Comparison of ENCODE assay signal across 8 mouse cellular contexts in the genomic region with DNA sequence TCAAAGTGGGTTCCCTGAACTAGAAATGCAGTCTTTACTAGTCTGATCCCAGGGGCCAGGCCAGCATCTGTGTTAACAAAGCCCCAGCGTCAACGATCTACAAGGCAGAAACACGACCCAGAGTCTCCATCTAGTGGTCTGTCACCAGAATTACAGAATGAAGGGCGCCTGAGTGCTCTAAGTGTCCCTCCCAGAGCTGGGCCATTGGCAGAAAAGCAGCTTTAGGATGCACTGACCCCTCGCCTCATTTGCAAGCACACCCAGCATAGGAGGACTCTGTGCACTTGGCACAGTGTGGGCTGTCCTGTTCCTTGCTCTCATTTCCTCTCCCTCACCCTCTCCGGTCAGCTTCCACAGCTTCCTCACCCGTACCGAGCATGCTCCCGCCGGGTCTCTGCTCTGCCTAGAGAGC. TPM values are rescaled to one million over a fixed set of nuclear protein-coding genes. Genes with fewer than 3 reads are reported as not detected.
DNase-seq lines count a peak whose midpoint lies in the region; ATAC-seq lines count a peak whose summit lies in the region.

No protein-coding gene starts in this region.

- no peaks in the 10 kb centered on the region for H3K27me3 ChIP-seq in intestine, embryonic 16.5 days (replicated peaks; ENCODE audit: control insufficient read depth, insufficient read depth, low read length)
- H3K27me3 ChIP-seq in midbrain, embryonic 10.5 days (ENCODE audit: low read depth, poor library complexity, severe bottlenecking): no peaks in the 10 kb centered on the region

- no peaks in the 10 kb centered on the region for H3K4me1 ChIP-seq in intestine, embryonic 16.5 days (ENCODE audit: control insufficient read depth, insufficient read depth, low read length)
- peaks cover 6% of the 10 kb centered on the region; the same call in 1 of the 2 replicates for H3K4me1 ChIP-seq in midbrain, embryonic 10.5 days

- DNase-seq in 3134 (ENCODE audit: extremely low read depth, insufficient read length, low spot score): peak; percentile 16
- peak; percentile 66 for DNase-seq in adrenal gland, adult 2 months
- DNase-seq in embryo, embryonic 11 days: peak; percentile 91
- peak; percentile 31 to 33 for DNase-seq in gastrocnemius, postnatal 36 days
- DNase-seq in left cerebral cortex, postnatal 14 days (ENCODE audit: low spot score in 2 of 2): peak; percentile 71 to 80
- peak; percentile 73 for DNase-seq in midbrain, embryonic 10.5 days (ENCODE audit: low spot score)
- peak; percentile 45 to 56 for DNase-seq in right cerebral cortex, postnatal 36 days (ENCODE audit: low spot score in 2 of 2)

- intact Hi-C loops in gastrocnemius, postnatal 36 days (cut with DNase I): loop anchor here (1.0 to 10.0 kb wide), 2 partner anchors 85 to 323 kb away; no protein-coding TSS in a partner anchor
- intact Hi-C loops in left cerebral cortex, postnatal 14 days (cut with DNase I): loop anchor here (2.0 kb wide), 2 partner anchors 85 to 169 kb away; no protein-coding TSS in a partner anchor

- 48% methylated on average over 10 of the region's 10 CpGs for WGBS in intestine, embryonic 16.5 days
- 47% methylated on average over 10 of the region's 10 CpGs for WGBS in midbrain, embryonic 10.5 days

- H3K9me3 ChIP-seq in intestine, embryonic 16.5 days (ENCODE audit: control insufficient read depth, low read length): no peaks in the 10 kb centered on the region
- H3K9me3 ChIP-seq in midbrain, embryonic 10.5 days (replicated peaks): no peaks in the 10 kb centered on the region

- H3K4me2 ChIP-seq in intestine, embryonic 16.5 days (ENCODE audit: low read depth, low read length): no peak overlapping the region

- no peaks in the 10 kb centered on the region for H3K36me3 ChIP-seq in intestine, embryonic 16.5 days (ENCODE audit: control insufficient read depth, insufficient read depth, low read length)
- H3K36me3 ChIP-seq in midbrain, embryonic 10.5 days: no peaks in the 10 kb centered on the region

- ATAC-seq in intestine, embryonic 16.5 days: peak; percentile 81

- no peak overlapping the region for H3K4me3 ChIP-seq in intestine, embryonic 16.5 days (ENCODE audit: low read length)
- H3K4me3 ChIP-seq in midbrain, embryonic 10.5 days: no peak overlapping the region

- H3K27ac ChIP-seq in intestine, embryonic 16.5 days (ENCODE audit: low read length): no peak overlapping the region
- H3K27ac ChIP-seq in midbrain, embryonic 10.5 days (replicated peaks): peak overlapping the region; percentile 53; the same call in 1 of the 2 replicates

- H3K9ac ChIP-seq in intestine, embryonic 16.5 days (ENCODE audit: low read depth, low read length): no peak overlapping the region

RNA-seq across cellular contexts. Expression of gene Csnk2a1, which starts 29.3 kb away (rescaled TPM):
- 10 to 100 TPM; 91.7 to 93.7 TPM for total RNA-seq in adrenal gland, adult 2 months (2021)
- polyA plus RNA-seq in adrenal gland, adult 2 months (2012; rRNA removed): 8.4 and 10.6 TPM in 2 replicates
- 10 to 100 TPM; 82.6 to 84.0 TPM for total RNA-seq in gastrocnemius, postnatal 36 days (2021)
- 72.6 and 81.1 TPM in 2 replicates for polyA plus RNA-seq in intestine, embryonic 16.5 days (2015; fragmentation: Nextera tagmentation; extraction: Ambion mirVana)
- total RNA-seq in left cerebral cortex, postnatal 14 days (2021): 100 to 1,000 TPM; 107 TPM
- 79.1 and 82.7 TPM in 2 replicates for polyA plus RNA-seq in midbrain, embryonic 10.5 days (2016; fragmentation: Nextera tagmentation; extraction: Ambion mirVana)

RNA-seq across cellular contexts. Expression of gene Tcf15, which starts 53.9 kb away (rescaled TPM):
- total RNA-seq in adrenal gland, adult 2 months (2021): 1 to 10 TPM; 2.8 to 5.7 TPM
- 19.0 and 32.0 TPM in 2 replicates for polyA plus RNA-seq in adrenal gland, adult 2 months (2012; rRNA removed)
- 10 to 100 TPM; 15.7 to 17.4 TPM for total RNA-seq in gastrocnemius, postnatal 36 days (2021)
- 6.5 and 7.5 TPM in 2 replicates for polyA plus RNA-seq in intestine, embryonic 16.5 days (2015; fragmentation: Nextera tagmentation; extraction: Ambion mirVana)
- 1 to 10 TPM in 1 of 2 experiments, under 1 TPM in 1; 0.75 to 1.2 TPM for total RNA-seq in left cerebral cortex, postnatal 14 days (2021)
- 1.9 and 3.0 TPM in 2 replicates for polyA plus RNA-seq in midbrain, embryonic 10.5 days (2016; fragmentation: Nextera tagmentation; extraction: Ambion mirVana)

Comparison
In these comparisons a context has a peak if more than half of its experiments do, and no peak if none do; other contexts are left out.
1. DNase-seq: peak in every context shown above with its lines; median percentile 91 in embryo, embryonic 11 days; 76 in left cerebral cortex, postnatal 14 days; 73 in midbrain, embryonic 10.5 days; 66 in adrenal gland, adult 2 months; 50 in right cerebral cortex, postnatal 36 days; 32 in gastrocnemius, postnatal 36 days; 16 in 3134.